Mouse (Mus musculus): ENCODE results near the gene Igf2r.
A peak's percentile ranks its signal among the peaks of the same experiment; 100 is the strongest.
"Not testable (repeated sequence)": the region's sequence is repeated elsewhere in the genome, so short reads cannot be mapped to it uniquely, and the experiment has no call there.

The Igf2r gene

GRCm38 (mm10) chr17:12712191-12712590 is 57.3 kb downstream of the Igf2r start:
- DNase-seq, result no peak

- DNase-seq, result no peak
Measured at GRCm38 (mm10) chr17:12710976-12711375, 58.5 kb downstream of the Igf2r start.

- no peak for DNase-seq
Measured at GRCm38 (mm10) chr17:12710050-12710780, 59.2 kb downstream of the Igf2r start.

- DNase-seq, result no peak
Measured at GRCm38 (mm10) chr17:12708398-12708797, 61.1 kb downstream of the Igf2r start.

- DNase-seq, result no peak
Measured at GRCm38 (mm10) chr17:12706590-12707049, 62.8 kb downstream of the Igf2r start.

- DNase-seq, result no peak
Measured at GRCm38 (mm10) chr17:12702901-12703300, 66.6 kb downstream of the Igf2r start.

GRCm38 (mm10) chr17:12700373-12700772 is 69.1 kb downstream of the Igf2r start:
- no peak for DNase-seq

- no peak for DNase-seq
Measured at GRCm38 (mm10) chr17:12691899-12692298, 77.6 kb downstream of the Igf2r start.

- peak in 1 of 2 experiments; percentile 56 for DNase-seq
Measured at GRCm38 (mm10) chr17:12689537-12689936, 79.9 kb downstream of the Igf2r start.

GRCm38 (mm10) chr17:12688427-12689110 is 80.9 kb downstream of the Igf2r start:
- peak in 1 of 2 experiments; percentile 35 for DNase-seq

- DNase-seq, result no peak
Measured at GRCm38 (mm10) chr17:12684928-12685624, 84.4 kb downstream of the Igf2r start.

GRCm38 (mm10) chr17:12684412-12684811 is 85.1 kb downstream of the Igf2r start:
- DNase-seq, result peak; percentile 40 to 55

GRCm38 (mm10) chr17:12683582-12683981 is 85.9 kb downstream of the Igf2r start:
- no peak for DNase-seq

GRCm38 (mm10) chr17:12678261-12678660 is 91.2 kb downstream of the Igf2r start:
- peak; percentile 26 to 75 for DNase-seq

GRCm38 (mm10) chr17:12677139-12677538 is 92.3 kb downstream of the Igf2r start:
- DNase-seq, result no peak

GRCm38 (mm10) chr17:12675646-12676045 is 93.8 kb downstream of the Igf2r start, which contains the start of gene Slc22a1:
Gene Slc22a1 (minus strand): TSS chr17:12675829.
- peak; percentile 85 to 89 for DNase-seq

GRCm38 (mm10) chr17:12674980-12675379 is 94.5 kb downstream of the Igf2r start:
- DNase-seq, result not testable (repeated sequence)

GRCm38 (mm10) chr17:12673871-12674270 is 95.6 kb downstream of the Igf2r start:
- peak in 1 of 2 experiments; percentile 60 for DNase-seq

- no peak for DNase-seq
Measured at GRCm38 (mm10) chr17:12672285-12672790, 97.1 kb downstream of the Igf2r start.

GRCm38 (mm10) chr17:12671029-12671605 is 98.3 kb downstream of the Igf2r start:
- peak; percentile 67 to 87 for DNase-seq

GRCm38 (mm10) chr17:12669363-12669679 is 100.1 kb downstream of the Igf2r start:
- peak; percentile 48 to 51 for DNase-seq

- no peak for DNase-seq
Measured at GRCm38 (mm10) chr17:12668478-12669362, 100.7 kb downstream of the Igf2r start.
